8 mouse cellular contexts compared by ENCODE assay signal in genomic region chr15:82354126-82354945, GRCm38 (mm10). TPM values are rescaled to one million over a fixed set of nuclear protein-coding genes. Genes with fewer than 3 reads are reported as not detected.
DNase-seq lines count a peak whose midpoint lies in the region; ATAC-seq and TF ChIP-seq lines count a peak whose summit lies in the region.

TSS of gene Ndufa6 (minus strand) at chr15:82354322.

- peak; percentile 89 for TF ChIP-seq POLR2A in lung, adult 2 months (IDR thresholded peaks at IDR 0.05; ENCODE audit: borderline replicate concordance, extremely low read depth, low read depth, low read length)

- H3K36me3 ChIP-seq in ES-E14 (ENCODE audit: control insufficient read depth, insufficient read depth, low read length, poor library complexity, severe bottlenecking), result peaks cover 11% of the 10 kb centered on the region
- peaks cover 16% of the 10 kb centered on the region for H3K36me3 ChIP-seq in forebrain, embryonic 15.5 days

- no peaks in the 10 kb centered on the region for H3K27me3 ChIP-seq in forebrain, embryonic 15.5 days

- peak within 1 kb of the TSS; percentile 81 for H3K4me2 ChIP-seq in forebrain, embryonic 15.5 days (replicated peaks)

- no peaks in the 10 kb centered on the region for H3K9me3 ChIP-seq in ES-E14 (ENCODE audit: control insufficient read depth, insufficient read depth, low read depth, low read length)
- no peaks in the 10 kb centered on the region for H3K9me3 ChIP-seq in forebrain, embryonic 15.5 days

- intact Hi-C loops in heart, postnatal 25 days (cut with DNase I), result loop anchor here (1.0 kb wide), 2 partner anchors 26 to 63 kb away; partner anchors contain the start of gene Cyp2d22

- ATAC-seq in forebrain, embryonic 15.5 days (replicated peaks), result peak; percentile 100
- peak; percentile 97 for ATAC-seq in neutrophil, adult 5-6 weeks (ENCODE audit: extremely low read depth, insufficient number of reproducible peaks, low FRiP score, poor library complexity, severe bottlenecking)

- 2% methylated on average over 57 of the region's 57 CpGs for WGBS in forebrain, embryonic 15.5 days
- WGBS in lung, adult 2 months, result 2% methylated on average over 57 of the region's 57 CpGs

- H3K4me3 ChIP-seq in ES-E14 (ENCODE audit: insufficient read depth in 1 of 2, low read depth in 1 of 2, low read length in 2 of 2, poor library complexity in 1 of 2, severe bottlenecking in 1 of 2), result peak within 1 kb of the TSS; percentile 86 to 90
- peak within 1 kb of the TSS; percentile 99 for H3K4me3 ChIP-seq in forebrain, embryonic 15.5 days
- H3K4me3 ChIP-seq in lung, adult 2 months (replicated peaks; ENCODE audit: extremely low read depth, low read depth, low read length), result peak within 1 kb of the TSS; percentile 93

- DNase-seq in ES-E14 (ENCODE audit: low read depth, low spot score), result peak; percentile 95
- DNase-seq in cerebellum, adult 11-12 months, result peak; percentile 98
- peak; percentile 95 for DNase-seq in heart, postnatal 25 days (ENCODE audit: low spot score)
- DNase-seq in layer of hippocampus, adult 18-20 months (ENCODE audit: low spot score in 2 of 2), result peak; percentile 96 to 98
- peak; percentile 91 for DNase-seq in lung, adult 2 months
- peak; percentile 95 to 97 for DNase-seq in thymus, adult 18-20 months

- peak within 1 kb of the TSS; percentile 96 for H3K9ac ChIP-seq in ES-E14 (ENCODE audit: insufficient read depth, low read depth, low read length, poor library complexity, severe bottlenecking)
- peak within 1 kb of the TSS; percentile 99 for H3K9ac ChIP-seq in forebrain, embryonic 15.5 days (replicated peaks)

- in situ Hi-C loops in ES-E14 (cut with MboI; ENCODE audit: low sequenced_read_pairs in 2 of 2, unreplicated experiment in 2 of 2), result loop anchor here in 1 of 2 experiments (10.0 kb wide), 1 partner anchor 690 kb away; no protein-coding TSS in a partner anchor

- peak within 1 kb of the TSS; percentile 65 for H3K27ac ChIP-seq in ES-E14 (ENCODE audit: insufficient read depth, low read depth, low read length, poor library complexity, severe bottlenecking)
- H3K27ac ChIP-seq in forebrain, embryonic 15.5 days (replicated peaks), result peak within 1 kb of the TSS; percentile 88

- TF ChIP-seq CTCF in lung, adult 2 months (IDR thresholded peaks at IDR 0.05; ENCODE audit: insufficient read depth, low read length), result peak; percentile 78

- H3K4me1 ChIP-seq in ES-E14 (ENCODE audit: control insufficient read depth in 2 of 2, insufficient read depth in 2 of 2, low read length in 2 of 2, poor library complexity in 1 of 2), result peaks cover 0 to 8% of the 10 kb centered on the region in 2 experiments; a peak in 1 of 4 replicates
- peaks cover 26% of the 10 kb centered on the region for H3K4me1 ChIP-seq in forebrain, embryonic 15.5 days
- H3K4me1 ChIP-seq in lung, adult 2 months (ENCODE audit: control insufficient read depth, insufficient read depth, low read length), result peaks cover 6% of the 10 kb centered on the region

TF ChIP-seq in ES-E14, 5 proteins besides CTCF, POLR2A, EP300 and RAD21:
- TF ChIP-seq CHD2 (IDR thresholded peaks at IDR 0.05; ENCODE audit: low read depth, low read length) (no peak), ZNF384 (IDR thresholded peaks at IDR 0.05; ENCODE audit: low read depth, low read length) (no peak), MAFK (IDR thresholded peaks at IDR 0.05; ENCODE audit: insufficient read depth, low read depth, low read length) (no peak), ZC3H11A (IDR thresholded peaks at IDR 0.05; ENCODE audit: borderline replicate concordance, low read depth, low read length) (peak; percentile 40; the same call in 1 of the 2 replicates)

RNA-seq across cellular contexts. Expression of gene Ndufa6, which starts in this region (rescaled TPM):
- 256 and 306 TPM in 2 replicates for total RNA-seq in ES-E14 (2012; rRNA removed)
- 322 and 334 TPM in 2 replicates for polyA plus RNA-seq in forebrain, embryonic 15.5 days (2015; fragmentation: Nextera tagmentation; extraction: Ambion mirVana)
- 100 to 1,000 TPM; 683 to 734 TPM for total RNA-seq in heart, postnatal 25 days (2021)
- total RNA-seq in layer of hippocampus, adult 18-20 months (2021), result 100 to 1,000 TPM; 206 to 215 TPM
- polyA plus RNA-seq in lung, adult 2 months (2012; rRNA removed), result 183 and 193 TPM in 2 replicates
- 119 and 121 TPM in 2 replicates for total RNA-seq in neutrophil, adult 5-6 weeks (2017)

Comparison
In these comparisons a context has a peak if more than half of its experiments do, and no peak if none do; other contexts are left out.
1. Peak in every context shown above with its lines: DNase-seq, ATAC-seq, H3K4me3 ChIP-seq and H3K27ac ChIP-seq.